Mouse (Mus musculus) forebrain, embryonic 16.5 days (tissue): ENCODE measurements around the gene Wdr61. TPM values are rescaled to one million over a fixed set of nuclear protein-coding genes. Genes with fewer than 3 reads are reported as not detected.
"Not testable (repeated sequence)": the region's sequence is repeated elsewhere in the genome, so short reads cannot be mapped to it uniquely, and the experiment has no call there.

Source experiments
- ATAC-seq: fragments of 200-750 bp; cut with Nextera tagmentation; 2 replicates; pipeline ENCODE4 v1.8.0; 2017; ENCODE audit warnings: mild to moderate bottlenecking, moderate library complexity
- H3K27ac ChIP-seq: fragments of 300-500 bp; sonication (generic); 2 replicates; pipeline ENCODE4 v1.5.1; 2014; ENCODE audit warnings: low read length, control low read depth
- H3K27me3 ChIP-seq: fragments of 300-500 bp; sonication (generic); replicated peaks from 2 replicates; pipeline ENCODE4 v1.6.1; 2014; ENCODE audit warnings: low read length; ENCODE audit not compliant: control insufficient read depth, insufficient read depth
- H3K36me3 ChIP-seq: fragments of 300-500 bp; sonication (generic); 2 replicates; pipeline ENCODE4 v1.6.1; 2014; ENCODE audit not compliant: control insufficient read depth, insufficient read depth
- H3K4me1 ChIP-seq: fragments of 300-500 bp; sonication (generic); replicated peaks from 2 replicates; pipeline ENCODE4 v1.6.1; 2014; ENCODE audit warnings: low read length; ENCODE audit not compliant: control insufficient read depth, insufficient read depth
- H3K4me2 ChIP-seq: fragments of 300-500 bp; sonication (generic); 2 replicates; pipeline ENCODE4 v1.6.1; 2014; ENCODE audit warnings: mild to moderate bottlenecking, low read length, control low read depth
- H3K4me3 ChIP-seq: fragments of 300-500 bp; sonication (generic); replicated peaks from 2 replicates; pipeline ENCODE4 v1.5.1; 2014; ENCODE audit warnings: mild to moderate bottlenecking, low read length, control low read depth
- H3K9ac ChIP-seq: fragments of 300-500 bp; sonication (generic); replicated peaks from 2 replicates; pipeline ENCODE4 v1.6.1; 2014; ENCODE audit warnings: low read depth, low read length, control low read depth
- H3K9me3 ChIP-seq: fragments of 300-500 bp; sonication (generic); 2 replicates; pipeline ENCODE4 v1.6.1; 2016; ENCODE audit warnings: low read length; ENCODE audit not compliant: control insufficient read depth
- WGBS: fragments of 180-500 bp; shearing (Covaris S2); extraction: QIAGEN DNeasy Blood & Tissue Kit; methylation state at CpG from one replicate; pipeline ENCODE4 v1.1.7; 2014; 5-methylcytosine and 5-hydroxymethylcytosine counted together
- polyA plus RNA-seq: library from polyadenylated mRNA; unstranded; fragments of >200 nt; fragmentation: Nextera tagmentation; extraction: Ambion mirVana; gene quantifications from 2 replicates; pipeline ENCODE4 v1.2.1, GENCODE M21; 2015

The Wdr61 gene
- polyA plus RNA-seq, 1 experiment from 2014 or later = 115 TPM

- not testable (repeated sequence) for H3K4me1 ChIP-seq, H3K27me3 ChIP-seq, H3K27ac ChIP-seq, H3K36me3 ChIP-seq, H3K9me3 ChIP-seq
- Histone ChIP-seq H3K4me3 (peak overlapping the region; percentile 35), H3K9ac (0 out of 2 replicates have a peak overlapping the region, but pooled peaks have one; percentile 35), H3K4me2 (peak overlapping the region; percentile 54)
- 2% methylated on average over 31 of the region's 31 CpGs for WGBS
- peak; percentile 49 for ATAC-seq
Observed at GRCm38 (mm10) chr9:54691241-54691805, 43.0 kb downstream of the Wdr61 start.

GRCm38 (mm10) chr9:54690697-54691096, 43.6 kb downstream of the Wdr61 start:
- not testable (repeated sequence) for H3K4me2 ChIP-seq, H3K27ac ChIP-seq, H3K9me3 ChIP-seq, H3K27me3 ChIP-seq, H3K36me3 ChIP-seq, H3K4me1 ChIP-seq, H3K4me3 ChIP-seq, H3K9ac ChIP-seq
- ATAC-seq = peak; percentile 33; the same call in 1 of the 2 replicates
- 28% methylated on average over 2 of the region's 2 CpGs for WGBS

DNA sequence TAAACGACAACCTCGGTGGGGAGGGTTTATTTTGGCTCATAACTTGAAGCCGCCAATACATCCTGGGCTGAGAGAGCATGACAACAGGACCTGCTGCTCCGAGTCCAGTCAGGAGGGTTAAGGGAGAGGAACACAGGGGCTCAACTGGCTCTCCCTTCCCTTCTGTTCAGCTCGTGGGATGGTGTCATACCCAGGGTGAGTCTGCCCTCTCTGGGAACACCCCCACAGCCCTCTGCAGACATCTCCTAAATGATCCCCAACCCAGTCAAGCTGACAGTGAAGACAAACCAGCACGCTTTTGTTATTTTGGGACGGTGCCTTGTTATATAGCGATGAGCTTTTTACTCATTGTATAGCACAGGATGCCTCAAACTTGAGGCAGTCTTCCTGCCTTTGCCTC, 44.9 kb downstream of the Wdr61 start:
- Histone ChIP-seq H3K4me1 (peaks cover 5% of the 10 kb centered on the region), H3K27ac (no peak overlapping the region), H3K4me2 (no peak overlapping the region), H3K4me3 (no peak overlapping the region), H3K27me3 (no peaks in the 10 kb centered on the region), H3K9ac (no peak overlapping the region), H3K9me3 (no peaks in the 10 kb centered on the region), H3K36me3 (no peaks in the 10 kb centered on the region)
- WGBS = 76% methylated on average over 8 of the region's 8 CpGs
- ATAC-seq = no peak

GRCm38 (mm10) chr9:54687246-54688236, 46.8 kb downstream of the Wdr61 start:
- Histone ChIP-seq H3K36me3 (no peaks in the 10 kb centered on the region), H3K27me3 (no peaks in the 10 kb centered on the region), H3K27ac (no peak overlapping the region), H3K9me3 (no peaks in the 10 kb centered on the region), H3K9ac (no peak overlapping the region), H3K4me2 (no peak overlapping the region), H3K4me1 (peaks cover 5% of the 10 kb centered on the region), H3K4me3 (no peak overlapping the region)
- WGBS = 65% methylated on average over 14 of the region's 14 CpGs
- no peak for ATAC-seq

- no peaks in the 10 kb centered on the region for H3K9me3 ChIP-seq
- no peaks in the 10 kb centered on the region for H3K4me1 ChIP-seq
- no peaks in the 10 kb centered on the region for H3K27me3 ChIP-seq
- H3K4me2 ChIP-seq = no peak overlapping the region
- no peak overlapping the region for H3K9ac ChIP-seq
- H3K36me3 ChIP-seq = no peaks in the 10 kb centered on the region
- H3K27ac ChIP-seq = no peak overlapping the region
- 83% methylated on average over 7 of the region's 7 CpGs for WGBS
- no peak overlapping the region for H3K4me3 ChIP-seq
- ATAC-seq = no peak
Observed at GRCm38 (mm10) chr9:54683814-54684605, 50.3 kb downstream of the Wdr61 start.

GRCm38 (mm10) chr9:54682846-54683245, 51.5 kb downstream of the Wdr61 start:
- H3K27ac ChIP-seq = no peak overlapping the region
- no peaks in the 10 kb centered on the region for H3K9me3 ChIP-seq
- 46% methylated on average over 2 of the region's 4 CpGs for WGBS
- H3K4me3 ChIP-seq = no peak overlapping the region
- H3K36me3 ChIP-seq = no peaks in the 10 kb centered on the region
- no peaks in the 10 kb centered on the region for H3K4me1 ChIP-seq
- H3K9ac ChIP-seq = no peak overlapping the region
- no peaks in the 10 kb centered on the region for H3K27me3 ChIP-seq
- ATAC-seq = peak; percentile 28; the same call in 1 of the 2 replicates
- no peak overlapping the region for H3K4me2 ChIP-seq

GRCm38 (mm10) chr9:54676531-54676986, 57.8 kb downstream of the Wdr61 start:
- Histone ChIP-seq H3K27ac (no peak overlapping the region), H3K9me3 (no peaks in the 10 kb centered on the region), H3K4me1 (0 out of 2 replicates have a peak, but pooled peaks cover 3% of the 10 kb centered on the region), H3K4me2 (peak overlapping the region; percentile 53), H3K9ac (0 out of 2 replicates have a peak overlapping the region, but pooled peaks have one; percentile 27), H3K27me3 (no peaks in the 10 kb centered on the region), H3K36me3 (no peaks in the 10 kb centered on the region), H3K4me3 (peak overlapping the region; percentile 25)
- ATAC-seq = peak; percentile 79
- 2% methylated on average over 14 of the region's 14 CpGs for WGBS

DNA sequence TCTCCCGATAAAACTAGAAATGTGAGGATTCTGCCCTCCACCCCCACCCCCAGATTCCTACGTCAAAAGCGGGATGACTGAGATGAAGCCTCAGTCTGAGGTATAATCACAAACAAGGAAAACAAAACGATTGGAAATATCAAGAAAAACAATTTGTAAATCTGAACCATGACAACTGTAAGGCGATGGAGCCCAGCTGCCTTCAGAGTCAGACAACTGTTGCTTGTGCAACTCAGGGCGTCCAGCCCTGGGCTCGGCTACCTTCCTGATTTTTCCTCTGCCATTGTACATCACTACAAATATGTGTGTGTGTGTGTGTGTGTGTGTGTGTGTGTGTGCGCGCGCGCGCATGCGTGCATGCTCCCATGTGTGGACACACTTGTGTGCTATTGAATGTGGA, 60.4 kb downstream of the Wdr61 start:
- no peak overlapping the region for H3K4me3 ChIP-seq
- no peak overlapping the region for H3K27ac ChIP-seq
- no peak overlapping the region for H3K4me2 ChIP-seq
- ATAC-seq = no peak
- no peaks in the 10 kb centered on the region for H3K36me3 ChIP-seq
- no peaks in the 10 kb centered on the region for H3K9me3 ChIP-seq
- H3K27me3 ChIP-seq = no peaks in the 10 kb centered on the region
- peaks cover 3% of the 10 kb centered on the region; the same call in 1 of the 2 replicates for H3K4me1 ChIP-seq
- no peak overlapping the region for H3K9ac ChIP-seq
- WGBS = 88% methylated on average over 13 of the region's 13 CpGs

- Histone ChIP-seq H3K9ac (no peak overlapping the region), H3K27ac (no peak overlapping the region), H3K36me3 (no peaks in the 10 kb centered on the region), H3K4me3 (no peak overlapping the region), H3K4me2 (no peak overlapping the region), H3K9me3 (no peaks in the 10 kb centered on the region), H3K27me3 (no peaks in the 10 kb centered on the region), H3K4me1 (peaks cover 6% of the 10 kb centered on the region; the same call in 1 of the 2 replicates)
- no peak for ATAC-seq
- 85% methylated on average over 3 of the region's 3 CpGs for WGBS
Observed at GRCm38 (mm10) chr9:54671962-54672361, 62.4 kb downstream of the Wdr61 start.
